Mouse (Mus musculus) liver, adult 2 months (tissue): ENCODE measurements around the gene Cd27. TPM values are rescaled to one million over a fixed set of nuclear protein-coding genes. Genes with fewer than 3 reads are reported as not detected.

ENCODE experiments used
- DNase-seq: peaks from one replicate; pipeline ENCODE4 v3.0.0-alpha.2; 2011; ENCODE audit warnings: low read depth, low spot score; ENCODE audit errors: extremely low read depth
- H3K27ac ChIP-seq: fragments of 200-500 bp; replicated peaks from 2 replicates; pipeline ENCODE4 v1.5.1; 2012; ENCODE audit warnings: low read depth, mild to moderate bottlenecking, control low read depth, inconsistent platforms, low read length; ENCODE audit not compliant: insufficient read depth
- H3K27me3 ChIP-seq: fragments of 200-500 bp; 2 replicates; pipeline ENCODE4 v1.6.1; 2012; ENCODE audit warnings: mild to moderate bottlenecking, moderate library complexity, low read length, inconsistent platforms; ENCODE audit not compliant: control insufficient read depth, insufficient read depth
- H3K36me3 ChIP-seq: fragments of 200-500 bp; 2 replicates; pipeline ENCODE4 v1.6.1; 2012; ENCODE audit warnings: low read length, inconsistent platforms; ENCODE audit not compliant: control insufficient read depth, insufficient read depth
- H3K4me1 ChIP-seq: fragments of 200-500 bp; 2 replicates; pipeline ENCODE4 v1.6.1; 2011; ENCODE audit warnings: low read length; ENCODE audit not compliant: control insufficient read depth, insufficient read depth
- H3K4me3 ChIP-seq: fragments of 200-500 bp; 2 replicates; pipeline ENCODE4 v1.5.1; 2011; ENCODE audit warnings: low read depth, mild to moderate bottlenecking, control low read depth, low read length, moderate library complexity; ENCODE audit not compliant: insufficient read depth
- H3K79me2 ChIP-seq: fragments of 200-500 bp; 2 replicates; pipeline ENCODE4 v1.6.1; 2012; ENCODE audit warnings: inconsistent platforms, mild to moderate bottlenecking, low read length, moderate library complexity; ENCODE audit not compliant: control insufficient read depth, insufficient read depth
- H3K9ac ChIP-seq: fragments of 200-500 bp; 2 replicates; pipeline ENCODE4 v1.6.1; 2012; ENCODE audit warnings: low read depth, mild to moderate bottlenecking, control low read depth, inconsistent platforms, low read length
- CTCF ChIP-seq: fragments of 200-500 bp; IDR thresholded peaks from 2 replicates; pipeline ENCODE4 v1.5.1; 2011; ENCODE audit warnings: low read depth, low read length, control low read depth
- POLR2A ChIP-seq: fragments of 200-500 bp; IDR thresholded peaks from 2 replicates; pipeline ENCODE4 v1.6.1; 2011; ENCODE audit warnings: low read length, control low read depth; ENCODE audit not compliant: insufficient read depth; ENCODE audit errors: extremely low read depth
- WGBS: fragments of 180-500 bp; shearing (Covaris S2); methylation state at CpG from one replicate; pipeline ENCODE4 v1.1.7; 2018; 5-methylcytosine and 5-hydroxymethylcytosine counted together
- polyA plus RNA-seq: library from polyadenylated mRNA; depleted of rRNA; stranded (reverse); fragments of >200 nt; gene quantifications from 2 replicates; pipeline ENCODE4 v1.2.3, GENCODE M21; 2012
- total RNA-seq: library from RNA; depleted of rRNA; stranded (reverse); fragments of >200 nt; gene quantifications from 2 replicates; pipeline ENCODE4 v1.2.3, GENCODE M21; 2014

Gene Cd27
- total and polyA plus RNA-seq, 2 experiments, result 0.65 to 0.87 TPM

GRCm38 (mm10) chr6:125196301-125196700 is 40.5 kb downstream of the Cd27 start:
- TF ChIP-seq POLR2A, result no peak
- no peak for TF ChIP-seq CTCF
- 91% methylated on average over 3 of the region's 3 CpGs for WGBS
- H3K27ac ChIP-seq, result no peak overlapping the region
- H3K36me3 ChIP-seq, result peaks cover 13% of the 10 kb centered on the region; the same call in 1 of the 2 replicates
- peaks cover 2% of the 10 kb centered on the region for H3K4me1 ChIP-seq
- no peak overlapping the region for H3K9ac ChIP-seq
- no peaks in the 10 kb centered on the region for H3K27me3 ChIP-seq
- H3K79me2 ChIP-seq, result no peaks in the 10 kb centered on the region
- no peak overlapping the region for H3K4me3 ChIP-seq
- DNase-seq, result no peak

DNA sequence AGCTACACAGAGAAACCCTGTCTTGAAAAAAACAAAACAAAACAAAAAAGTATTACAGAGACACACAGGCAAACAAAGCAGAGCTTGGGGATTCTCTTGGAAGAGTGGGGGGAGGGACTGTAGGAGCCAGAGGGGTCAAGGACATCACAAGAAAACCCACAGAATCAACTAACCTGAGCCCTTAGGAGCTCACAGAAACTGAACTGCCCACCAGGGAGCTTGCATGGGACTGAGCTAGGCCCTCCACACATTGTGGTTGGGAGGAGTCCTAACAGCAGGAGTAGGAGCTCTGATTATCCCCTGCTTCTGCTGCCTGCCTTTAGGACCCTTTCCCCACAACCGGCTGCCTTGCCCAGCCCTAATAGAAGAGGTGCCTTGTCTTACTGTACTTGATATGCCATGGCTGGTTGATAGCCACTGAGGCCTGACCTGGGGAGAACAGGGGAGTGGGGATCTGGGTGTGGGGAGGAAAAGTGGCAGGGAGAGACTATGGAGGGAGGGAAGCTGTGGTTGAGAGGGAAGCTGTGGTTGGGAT is 41.2 kb downstream of the Cd27 start:
- no peak overlapping the region for H3K9ac ChIP-seq
- TF ChIP-seq POLR2A, result no peak
- TF ChIP-seq CTCF, result no peak
- peaks cover 2% of the 10 kb centered on the region for H3K4me1 ChIP-seq
- H3K79me2 ChIP-seq, result no peaks in the 10 kb centered on the region
- WGBS, result 72% methylated on average over 1 of the region's 1 CpGs
- no peak overlapping the region for H3K27ac ChIP-seq
- H3K36me3 ChIP-seq, result peaks cover 13% of the 10 kb centered on the region; the same call in 1 of the 2 replicates
- H3K4me3 ChIP-seq, result no peak overlapping the region
- no peaks in the 10 kb centered on the region for H3K27me3 ChIP-seq
- DNase-seq, result no peak

- H3K9ac ChIP-seq, result no peak overlapping the region
- no peak overlapping the region for H3K27ac ChIP-seq
- H3K27me3 ChIP-seq, result no peaks in the 10 kb centered on the region
- peaks cover 13% of the 10 kb centered on the region; the same call in 1 of the 2 replicates for H3K36me3 ChIP-seq
- no peak for DNase-seq
- H3K4me3 ChIP-seq, result no peak overlapping the region
- WGBS, result 61% methylated on average over 7 of the region's 7 CpGs
- H3K79me2 ChIP-seq, result no peaks in the 10 kb centered on the region
- peaks cover 2% of the 10 kb centered on the region for H3K4me1 ChIP-seq
- TF ChIP-seq POLR2A (no peak), CTCF (no peak)
Measured at GRCm38 (mm10) chr6:125193390-125193789, 43.4 kb downstream of the Cd27 start.

- H3K9ac ChIP-seq, result peak overlapping the region; percentile 85
- H3K4me1 ChIP-seq, result peaks cover 2% of the 10 kb centered on the region
- DNase-seq, result no peak
- TF ChIP-seq CTCF (no peak), POLR2A (no peak)
- H3K4me3 ChIP-seq, result peak overlapping the region; percentile 65
- WGBS, result 32% methylated on average over 5 of the region's 5 CpGs
- no peaks in the 10 kb centered on the region for H3K27me3 ChIP-seq
- peaks cover 13% of the 10 kb centered on the region; the same call in 1 of the 2 replicates for H3K36me3 ChIP-seq
- H3K79me2 ChIP-seq, result no peaks in the 10 kb centered on the region
- H3K27ac ChIP-seq, result peak overlapping the region; percentile 86; the same call in 1 of the 2 replicates
Measured at GRCm38 (mm10) chr6:125192841-125193240, 44.0 kb downstream of the Cd27 start.

- peak; percentile 49; the same call in 1 of the 2 replicates for TF ChIP-seq POLR2A
- no peak for TF ChIP-seq CTCF
- under 1% methylated on average over 34 of the region's 34 CpGs for WGBS
- peak overlapping the region; percentile 86 for H3K27ac ChIP-seq
- H3K36me3 ChIP-seq, result peaks cover 13% of the 10 kb centered on the region; the same call in 1 of the 2 replicates
- H3K9ac ChIP-seq, result peak overlapping the region; percentile 85
- no peaks in the 10 kb centered on the region for H3K27me3 ChIP-seq
- peak overlapping the region; percentile 65 for H3K4me3 ChIP-seq
- H3K4me1 ChIP-seq, result peaks cover 2% of the 10 kb centered on the region
- DNase-seq, result peak; percentile 87
- H3K79me2 ChIP-seq, result no peaks in the 10 kb centered on the region
Measured at GRCm38 (mm10) chr6:125192016-125192714, 44.6 kb downstream of the Cd27 start.
